Mouse (Mus musculus) liver (tissue): ENCODE results near the gene Defb18.
"Not testable (repeated sequence)": the region's sequence is repeated elsewhere in the genome, so short reads cannot be mapped to it uniquely, and the experiment has no call there.

Experiments
- DNase-seq: peaks from one replicate; pipeline ENCODE4 v3.0.0-alpha.2; 2020; ENCODE audit warnings: mixed read lengths

The Defb18 gene

DNA sequence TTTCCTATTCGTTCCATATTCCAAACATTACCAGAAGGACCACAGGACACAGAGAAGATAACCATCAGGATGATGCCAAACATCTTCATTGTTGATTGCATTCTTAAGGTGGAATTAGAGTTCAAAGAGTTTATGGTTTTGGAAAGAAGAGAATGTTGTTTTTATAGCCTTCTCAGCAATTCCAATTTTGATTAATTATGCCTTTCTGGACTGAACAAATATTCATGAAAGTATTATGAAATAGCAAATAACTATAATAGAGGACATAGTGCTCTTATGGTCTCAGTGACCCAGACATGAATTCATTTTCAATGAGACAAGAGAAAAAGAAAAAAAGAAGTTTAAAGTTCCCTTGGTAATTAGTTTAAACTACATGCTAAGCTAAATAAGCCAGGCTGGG, at the start of gene Defb18:
Gene Defb18 (minus strand): TSS at position 101 of the 400 bp plus-strand sequence.
- DNase-seq, result no peak

DNA sequence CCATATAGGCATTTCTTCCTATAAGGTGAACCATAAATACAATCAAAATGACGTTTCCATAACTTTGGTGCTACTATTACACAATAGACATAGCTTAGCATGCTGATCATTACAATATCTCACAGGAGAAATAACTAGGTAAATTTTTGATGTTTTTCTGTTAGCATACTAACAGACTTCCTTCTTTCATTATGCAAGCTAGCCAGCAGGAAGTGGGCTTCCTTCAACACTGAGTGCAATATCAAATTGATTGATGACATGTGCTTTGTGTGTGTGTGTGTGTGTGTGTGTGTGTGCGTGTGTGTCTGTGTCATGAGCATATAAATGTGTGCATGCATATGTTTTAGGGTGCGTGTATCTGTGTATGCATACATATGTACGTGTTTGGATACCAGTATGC, 33.9 kb upstream of the Defb18 start:
- no peak for DNase-seq

DNA sequence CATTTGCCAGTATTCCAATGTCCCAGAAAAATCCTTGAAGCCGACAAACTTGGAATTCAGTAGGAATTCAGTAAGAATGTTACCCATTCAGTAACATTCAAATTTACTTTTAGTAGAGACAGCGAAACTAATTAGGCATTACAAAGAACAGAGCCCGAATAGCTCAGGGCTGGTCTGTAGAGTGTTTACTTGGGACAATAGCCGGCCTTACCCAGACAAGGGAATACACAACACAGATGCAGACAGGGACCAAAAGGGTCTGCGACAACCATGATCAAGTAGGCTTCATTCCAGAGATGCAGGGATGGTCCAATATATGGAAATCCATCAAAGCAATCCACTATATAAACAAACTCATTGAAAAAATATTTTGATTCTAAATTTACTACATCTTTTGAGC, 31.6 kb upstream of the Defb18 start:
- no peak for DNase-seq

DNA sequence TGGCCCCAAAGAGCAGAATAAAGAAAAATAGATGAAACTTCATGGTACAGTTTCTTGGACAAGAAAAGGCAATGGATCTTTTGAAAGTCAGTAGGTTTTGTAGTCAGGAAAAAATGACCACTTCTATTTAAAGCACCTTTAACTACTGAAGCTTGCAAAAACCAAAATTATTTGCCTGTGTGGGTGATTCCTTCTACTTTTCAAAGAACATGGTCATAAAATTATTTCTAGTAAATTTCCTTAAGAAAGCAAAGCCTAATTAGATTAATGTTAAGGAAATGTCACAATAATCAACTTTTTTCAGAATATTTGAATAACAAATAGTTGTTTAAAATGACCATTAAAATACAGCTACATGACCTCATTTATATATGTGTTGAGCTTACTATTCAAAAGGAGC, 27.8 kb upstream of the Defb18 start, which contains the start of gene Defb41:
Gene Defb41 (minus strand): TSS at position 101 of the 400 bp plus-strand sequence.
- DNase-seq, result no peak

DNA sequence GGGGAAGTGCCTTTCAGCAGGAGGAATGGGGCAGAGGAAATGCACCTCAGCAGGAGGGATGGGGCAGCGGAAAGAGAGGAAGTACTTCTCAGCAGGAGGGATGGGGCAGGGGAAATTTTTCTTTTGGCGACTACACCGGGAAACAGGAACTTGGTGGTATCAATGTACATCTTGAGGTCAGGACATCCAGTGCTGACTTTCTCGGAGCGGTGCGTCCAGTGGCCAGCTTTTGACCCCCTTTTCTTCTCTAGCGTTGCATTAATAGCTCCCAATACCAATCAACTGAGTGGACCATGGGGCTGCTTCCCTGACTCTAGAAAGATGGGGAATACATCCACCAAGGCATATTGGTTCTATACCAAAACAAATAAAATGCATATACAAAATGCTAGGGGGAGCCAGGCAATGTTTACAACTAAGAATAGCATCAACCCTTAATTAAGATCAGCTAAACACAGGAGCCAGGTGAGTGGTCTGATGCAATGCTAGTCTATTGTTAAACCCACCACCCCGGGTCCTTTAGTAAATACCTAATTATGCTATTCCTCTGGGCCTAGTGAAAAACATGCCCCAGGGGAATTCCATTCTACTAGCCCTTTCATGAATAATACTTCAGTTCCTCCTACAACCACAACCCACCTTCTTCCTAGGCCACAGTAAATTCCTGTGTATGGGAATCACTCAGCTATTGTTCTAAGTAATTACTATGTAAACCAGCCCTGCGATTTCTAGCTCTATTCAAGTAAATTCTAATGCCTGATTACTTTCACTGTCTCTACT, 8.7 kb upstream of the Defb18 start:
- DNase-seq, result not testable (repeated sequence)

DNA sequence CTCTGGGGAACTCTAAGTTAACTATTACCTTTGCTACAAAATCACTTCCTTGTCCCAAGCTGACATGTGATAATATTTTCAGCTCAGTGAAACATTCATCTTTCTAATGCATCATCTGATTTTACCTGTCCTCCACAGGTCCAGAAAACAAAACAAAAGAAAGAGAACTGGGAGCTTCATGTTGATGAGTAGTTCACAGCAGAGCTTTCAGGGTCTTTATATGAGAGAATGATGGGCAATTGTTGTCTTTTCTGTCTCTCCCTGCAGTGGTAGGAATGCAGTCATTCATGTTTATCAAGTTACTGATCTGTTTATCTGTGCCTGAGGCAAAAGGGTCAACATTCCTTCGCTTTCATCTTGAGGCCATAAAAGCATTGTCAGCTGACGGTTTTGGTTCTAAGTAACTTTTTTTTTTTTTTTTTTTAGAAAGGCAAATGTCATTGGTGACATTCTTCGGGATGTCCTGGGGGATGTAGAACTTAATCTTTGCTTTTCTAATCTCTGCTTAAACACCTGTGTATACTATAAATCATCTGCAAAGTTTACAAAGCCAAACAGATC, 13.8 kb downstream of the Defb18 start:
- no peak for DNase-seq

DNA sequence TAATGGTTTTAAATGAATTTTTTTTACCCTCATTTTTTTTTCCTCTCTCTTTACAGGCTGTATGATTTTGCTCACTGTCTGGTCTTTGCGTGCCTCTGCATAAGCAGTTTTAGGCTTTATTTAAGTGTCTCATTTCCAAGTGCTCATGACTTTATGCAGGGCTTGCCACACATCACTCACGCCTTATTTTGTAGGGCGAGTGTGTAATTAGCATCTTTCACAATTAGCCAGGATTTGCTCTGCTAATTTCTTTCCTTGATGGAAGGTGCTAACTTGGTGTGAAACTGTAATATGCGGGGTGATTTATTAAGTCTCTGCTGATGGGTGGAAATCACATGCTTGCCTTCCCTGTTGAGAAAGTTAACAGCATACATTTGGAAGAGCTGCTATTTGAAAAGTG, 45.5 kb downstream of the Defb18 start:
- no peak for DNase-seq

DNA sequence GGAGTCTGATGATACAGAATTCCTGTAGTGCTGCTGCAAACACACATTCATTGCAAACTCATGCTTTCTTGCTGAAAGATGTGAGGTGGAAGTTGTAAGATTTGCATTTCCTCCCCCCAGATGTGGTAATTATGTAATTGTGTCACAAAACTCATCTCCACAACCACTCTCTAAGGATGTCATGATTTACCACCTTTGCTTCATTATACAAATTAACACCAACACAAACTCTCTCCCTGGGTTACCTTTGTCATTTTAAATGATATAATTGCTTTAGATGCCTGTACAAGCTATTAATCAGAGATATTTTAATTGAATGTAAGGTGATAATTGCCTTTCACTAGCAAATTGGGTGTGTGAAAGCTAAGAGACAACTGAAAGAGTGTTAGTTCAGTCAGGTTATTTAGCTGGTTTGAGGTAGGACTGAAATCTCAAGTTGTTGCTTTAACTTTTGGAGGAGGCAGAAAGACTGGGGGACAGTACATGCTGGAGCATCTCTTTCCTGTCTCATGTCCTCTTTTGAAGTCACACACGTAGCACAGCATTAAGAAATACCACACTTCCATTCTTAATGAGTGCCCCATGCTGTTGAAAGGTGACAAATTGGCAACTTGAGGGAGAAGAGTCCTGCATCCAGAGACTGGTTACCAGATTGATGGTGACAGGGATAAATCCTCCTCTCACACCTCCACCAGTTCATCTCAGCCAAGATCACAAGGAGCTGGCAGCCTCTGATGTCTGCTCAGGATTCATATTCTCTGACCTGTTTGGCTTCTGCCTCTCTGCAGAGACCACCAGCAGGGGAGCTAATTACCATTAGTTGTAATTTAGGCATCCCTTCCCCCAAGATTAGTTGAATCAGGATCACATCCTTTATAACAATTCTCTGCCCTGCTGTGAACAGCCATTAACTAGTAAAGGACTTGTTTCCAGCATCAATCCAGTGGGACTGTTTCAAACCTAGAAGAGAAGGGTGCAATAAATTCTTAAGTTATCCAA, 46.2 kb downstream of the Defb18 start:
- no peak for DNase-seq
